Mouse (Mus musculus) CH12.LX (cell line): ENCODE results near the gene Ubxn7. TPM values are rescaled to one million over a fixed set of nuclear protein-coding genes. Genes with fewer than 3 reads are reported as not detected.

Experiments used
- DNase-seq: peaks from one replicate; pipeline ENCODE4 v3.0.0-alpha.2; 2013; ENCODE audit errors: extremely low read depth
- H3K27ac ChIP-seq: 2 replicates; pipeline ENCODE4 v1.5.1; 2012; ENCODE audit warnings: low read depth, mild to moderate bottlenecking, control low read depth, moderate library complexity; ENCODE audit not compliant: insufficient read depth
- H3K27me3 ChIP-seq: replicated peaks from 2 replicates; pipeline ENCODE3; 2012; ENCODE audit warnings: inconsistent platforms
- H3K36me3 ChIP-seq, 2 experiments: replicated peaks in 1 of 2; 2 replicates each; pipeline versions ENCODE3 to v1.6.1; 2012; ENCODE audit warnings: inconsistent platforms in 1 of 2, low read length in 1 of 2, mild to moderate bottlenecking in 1 of 2, mixed read lengths in 1 of 2, moderate library complexity in 1 of 2; ENCODE audit not compliant: control insufficient read depth in 1 of 2, insufficient read depth in 1 of 2
- H3K4me1 ChIP-seq, 2 experiments: 2 replicates each; pipeline ENCODE4 v1.6.1; 2012; ENCODE audit warnings: inconsistent platforms in 1 of 2, moderate library complexity in 1 of 2; ENCODE audit not compliant: insufficient read depth in 2 of 2, control insufficient read depth in 1 of 2
- H3K4me2 ChIP-seq: 2 replicates; pipeline ENCODE4 v1.6.1; 2012; ENCODE audit warnings: low read depth, mild to moderate bottlenecking, control low read depth; ENCODE audit not compliant: poor library complexity, insufficient read depth, severe bottlenecking
- H3K4me3 ChIP-seq, 3 experiments: fragments of 150-350 bp in 1 of 3; sonication (generic) in 1 of 3; replicated peaks in 1 of 3; 2 replicates each; pipeline versions ENCODE3 to v1.5.1; 2011 to 2012; ENCODE audit warnings: low read depth in 2 of 3, low read length in 2 of 3, mild to moderate bottlenecking in 2 of 3, moderate library complexity in 2 of 3, control low read depth in 1 of 3, improper control_type of control experiment in 1 of 3, inconsistent platforms in 1 of 3, mixed read lengths in 1 of 3; ENCODE audit not compliant: poor library complexity in 1 of 3
- H3K79me2 ChIP-seq: replicated peaks from 2 replicates; pipeline ENCODE4 v1.6.1; 2012; ENCODE audit warnings: mild to moderate bottlenecking, moderate library complexity; ENCODE audit not compliant: control insufficient read depth, poor library complexity, insufficient read depth, severe bottlenecking; ENCODE audit errors: extremely low read depth
- H3K9ac ChIP-seq: 2 replicates; pipeline ENCODE4 v1.6.1; 2012; ENCODE audit warnings: low read depth, mild to moderate bottlenecking, control low read depth, moderate library complexity; ENCODE audit not compliant: insufficient read depth
- H3K9me3 ChIP-seq: replicated peaks from 2 replicates; pipeline ENCODE3; 2012; ENCODE audit warnings: low read length, inconsistent platforms, mixed read lengths
- CHD1 ChIP-seq: IDR thresholded peaks from 2 replicates; pipeline ENCODE4 v1.6.1; 2012; ENCODE audit warnings: low read depth, low read length, improper control_type of control experiment, inconsistent platforms
- CHD2 ChIP-seq: IDR thresholded peaks from 2 replicates; pipeline ENCODE4 v1.6.1; 2011; ENCODE audit warnings: low read length, improper control_type of control experiment
- CTCF ChIP-seq, 2 experiments: IDR thresholded peaks in 1 of 2; conservative IDR thresholded peaks in 1 of 2; 2 replicates each; pipeline ENCODE4 v1.5.1; 2011 to 2012; ENCODE audit warnings: low read depth in 2 of 2, low read length in 2 of 2, improper control_type of control experiment in 1 of 2, inconsistent platforms in 1 of 2, mild to moderate bottlenecking in 1 of 2, moderate library complexity in 1 of 2
- ELF1 ChIP-seq: IDR thresholded peaks from 2 replicates; pipeline ENCODE4 v1.6.1; 2014; ENCODE audit warnings: low read depth, mild to moderate bottlenecking, inconsistent platforms, low read length, improper control_type of control experiment
- EP300 ChIP-seq: IDR thresholded peaks from 2 replicates; pipeline ENCODE4 v1.6.1; 2011; ENCODE audit warnings: low read length, improper control_type of control experiment
- ETS1 ChIP-seq: conservative IDR thresholded peaks from 2 replicates; pipeline ENCODE4 v1.6.1; 2012; ENCODE audit warnings: low read depth, mild to moderate bottlenecking, inconsistent platforms, low read length, improper control_type of control experiment, moderate library complexity
- GABPA ChIP-seq: IDR thresholded peaks from 2 replicates; pipeline ENCODE4 v1.6.1; 2012; ENCODE audit warnings: low read depth, low read length, improper control_type of control experiment, inconsistent platforms; ENCODE audit not compliant: insufficient replicate concordance
- HCFC1 ChIP-seq: IDR thresholded peaks from 2 replicates; pipeline ENCODE4 v1.6.1; 2012; ENCODE audit warnings: low read depth, mild to moderate bottlenecking, inconsistent platforms, low read length, improper control_type of control experiment
- JUN ChIP-seq: IDR thresholded peaks from 2 replicates; pipeline ENCODE4 v1.6.1; 2011; ENCODE audit warnings: low read depth, mild to moderate bottlenecking, low read length, improper control_type of control experiment, moderate library complexity; ENCODE audit not compliant: insufficient read depth
- JUND ChIP-seq: conservative IDR thresholded peaks from 2 replicates; pipeline ENCODE4 v1.6.1; 2011; ENCODE audit warnings: low read depth, low read length, improper control_type of control experiment
- KAT2A ChIP-seq: IDR thresholded peaks from 2 replicates; pipeline ENCODE4 v1.6.1; 2012; ENCODE audit warnings: low read length, improper control_type of control experiment, inconsistent platforms; ENCODE audit not compliant: insufficient replicate concordance
- MAFK ChIP-seq: IDR thresholded peaks from 2 replicates; pipeline ENCODE4 v1.6.1; 2011; ENCODE audit warnings: low read length, improper control_type of control experiment; ENCODE audit not compliant: insufficient replicate concordance
- MAX ChIP-seq: IDR thresholded peaks from 2 replicates; pipeline ENCODE4 v1.6.1; 2011; ENCODE audit warnings: low read length, improper control_type of control experiment
- MXI1 ChIP-seq: IDR thresholded peaks from 2 replicates; pipeline ENCODE4 v1.6.1; 2011; ENCODE audit warnings: mild to moderate bottlenecking, low read depth, low read length, improper control_type of control experiment
- MYC ChIP-seq: IDR thresholded peaks from 2 replicates; pipeline ENCODE4 v1.6.1; 2011; ENCODE audit warnings: low read depth, mild to moderate bottlenecking, improper control_type of control experiment, low read length
- NELFE ChIP-seq: IDR thresholded peaks from 2 replicates; pipeline ENCODE4 v1.6.1; 2011; ENCODE audit warnings: low read depth, low read length, improper control_type of control experiment
- PAX5 ChIP-seq: IDR thresholded peaks from 2 replicates; pipeline ENCODE4 v1.6.1; 2012; ENCODE audit warnings: low read length, inconsistent platforms, mixed read lengths
- POLR2AphosphoS2 ChIP-seq: IDR thresholded peaks from 2 replicates; pipeline ENCODE4 v1.6.1; 2011; ENCODE audit warnings: low read depth, low read length, improper control_type of control experiment
- RAD21 ChIP-seq: IDR thresholded peaks from 2 replicates; pipeline ENCODE4 v1.6.1; 2011; ENCODE audit warnings: low read depth, mild to moderate bottlenecking, low read length, improper control_type of control experiment, moderate library complexity
- RCOR1 ChIP-seq: conservative IDR thresholded peaks from 2 replicates; pipeline ENCODE4 v1.6.1; 2012; ENCODE audit warnings: low read depth, mild to moderate bottlenecking, inconsistent platforms, low read length, improper control_type of control experiment
- SIN3A ChIP-seq: IDR thresholded peaks from 2 replicates; pipeline ENCODE4 v1.6.1; 2012; ENCODE audit warnings: low read length, improper control_type of control experiment, inconsistent platforms
- TCF12 ChIP-seq: IDR thresholded peaks from 2 replicates; pipeline ENCODE4 v1.6.1; 2014; ENCODE audit warnings: low read depth, mild to moderate bottlenecking, inconsistent platforms, low read length, improper control_type of control experiment
- UBTF ChIP-seq: IDR thresholded peaks from 2 replicates; pipeline ENCODE4 v1.6.1; 2012; ENCODE audit warnings: low read depth, mild to moderate bottlenecking, inconsistent platforms, low read length, improper control_type of control experiment, moderate library complexity
- USF1 ChIP-seq: IDR thresholded peaks from 2 replicates; pipeline ENCODE4 v1.6.1; 2014; ENCODE audit warnings: low read depth, mild to moderate bottlenecking, inconsistent platforms, low read length, improper control_type of control experiment
- USF2 ChIP-seq: conservative IDR thresholded peaks from 2 replicates; pipeline ENCODE4 v1.6.1; 2011; ENCODE audit warnings: low read depth, low read length, improper control_type of control experiment
- ZMIZ1 ChIP-seq: IDR thresholded peaks from 2 replicates; pipeline ENCODE4 v1.6.1; 2012; ENCODE audit warnings: low read depth, mild to moderate bottlenecking, inconsistent platforms, low read length, improper control_type of control experiment
- ZNF384 ChIP-seq: IDR thresholded peaks from 2 replicates; pipeline ENCODE4 v1.6.1; 2012; ENCODE audit warnings: low read depth, low read length, improper control_type of control experiment, inconsistent platforms
- dilution Hi-C: fragments of 300-500 bp; cut with MboI; formaldehyde crosslinking; loops from 2 replicates; pipeline ENCODE4 v1.14.3; 2020; ENCODE audit warnings: low sequenced_read_pairs; ENCODE audit not compliant: extremely low pct_unique_long_range_greater_than_20kb, extremely low pct_ligation_motif_present
- in situ Hi-C: fragments of 300-500 bp; cut with MboI; formaldehyde crosslinking; loops from 3 replicates; pipeline ENCODE4 v1.14.3; 2019; ENCODE audit warnings: low sequenced_read_pairs, low pct_ligation_motif_present, low pct_unique_long_range_greater_than_20kb, mixed read lengths
- polyA plus RNA-seq: library from polyadenylated mRNA; unstranded; fragments of >175 nt; gene quantifications from 2 replicates; pipeline ENCODE4 v1.2.1, GENCODE M21; 2012; ENCODE audit warnings: low read depth; ENCODE audit not compliant: insufficient read length
- total RNA-seq, 2 experiments: library from RNA; depleted of rRNA; stranded (reverse); fragments of 300-350 nt in 1 of 2; fragments of >200 nt in 1 of 2; gene quantifications; 2 replicates each; pipeline ENCODE4 v1.2.3; 2012 to 2014

Ubxn7 gene
- total and polyA plus RNA-seq, 3 experiments, result 25.7 to 32.8 (median 26.8) TPM

GRCm38 (mm10) chr16:32437266-32437665, 105.2 kb downstream of the Ubxn7 start:
- in situ Hi-C loops (loop anchor here (5.0 kb wide), 1 partner anchor 35 kb away; the partner anchor contains the start of gene Tm4sf19), dilution Hi-C loops (no loop called here)
- Histone ChIP-seq H3K4me3 (no peak overlapping the region), H3K27ac (no peak overlapping the region), H3K4me1 (peaks cover 9 to 23% of the 10 kb centered on the region in 2 experiments), H3K27me3 (no peaks in the 10 kb centered on the region), H3K36me3 (peaks cover 0 to 18% of the 10 kb centered on the region in 2 experiments), H3K4me2 (no peak overlapping the region), H3K9ac (no peak overlapping the region), H3K9me3 (no peaks in the 10 kb centered on the region), H3K79me2 (peaks cover 2% of the 10 kb centered on the region; the same call in 1 of the 2 replicates)
- DNase-seq, result no peak
- TF ChIP-seq MYC (no peak), SIN3A (no peak), HCFC1 (no peak), MAFK (no peak), RCOR1 (no peak), NELFE (no peak), RAD21 (no peak), USF1 (no peak), EP300 (no peak), ZMIZ1 (no peak), CHD2 (no peak), ELF1 (no peak), KAT2A (no peak), ZNF384 (no peak), POLR2AphosphoS2 (no peak), USF2 (no peak), TCF12 (no peak)

- Histone ChIP-seq H3K27me3 (no peaks in the 10 kb centered on the region), H3K4me1 (peaks cover 4 to 6% of the 10 kb centered on the region in 2 experiments), H3K4me2 (no peak overlapping the region), H3K4me3 (no peak overlapping the region)
- TF ChIP-seq ZNF384 (no peak), POLR2AphosphoS2 (no peak), UBTF (no peak), RCOR1 (no peak), EP300 (no peak), GABPA (no peak), JUND (no peak), MXI1 (no peak), SIN3A (no peak), PAX5 (no peak), CHD1 (no peak), JUN (no peak), CTCF (conservative IDR thresholded peaks at IDR 0.05 in 1 of 2, IDR thresholded peaks at IDR 0.05 in 1 of 2; ENCODE audit: low read depth in 2 of 2, low read length in 2 of 2) (no peak), TCF12 (no peak), ETS1 (no peak), NELFE (no peak), MAX (no peak)
- TF ChIP-seq, all 38 proteins: peak for 0
- in situ Hi-C loops, result no loop called here
- Histone ChIP-seq H3K27ac (no peak overlapping the region), H3K36me3 (peaks cover 0 to 18% of the 10 kb centered on the region in 2 experiments), H3K9ac (no peak overlapping the region), H3K79me2 (no peaks in the 10 kb centered on the region), H3K9me3 (no peaks in the 10 kb centered on the region)
- dilution Hi-C loops, result no loop called here
- no peak for DNase-seq
Measured at GRCm38 (mm10) chr16:32441432-32441831, 109.4 kb downstream of the Ubxn7 start.
